Mouse (Mus musculus): ENCODE measurements at regions not wholly inside any gene's neighbourhood (a gene's known extent, or its start where the extent isn't known, plus 50 kb on each side); places are given as distances from the start of the nearest gene placed in this dataset.
A peak's percentile ranks its signal among the peaks of the same experiment; 100 is the strongest.

GRCm38 (mm10) chrX:11657606-11658254 lies 330.1 kb downstream of the H2al1j start:
- DNase-seq: no peak

- peak; percentile 26 to 30 for DNase-seq
These were observed 335.7 kb downstream of the H2al1j start for GRCm38 (mm10) chrX:11663187-11663829.

GRCm38 (mm10) chrX:11664330-11665061 lies 336.9 kb downstream of the H2al1j start:
- peak; percentile 26 to 34 for DNase-seq

- no peak for DNase-seq
These were observed 337.7 kb downstream of the H2al1j start for GRCm38 (mm10) chrX:11665077-11665974.

GRCm38 (mm10) chrX:11666517-11666916 lies 338.9 kb downstream of the H2al1j start:
- DNase-seq: peak in 1 of 2 experiments; percentile 48

- DNase-seq: no peak
These were observed 344.2 kb downstream of the H2al1j start for GRCm38 (mm10) chrX:11671805-11672204.

GRCm38 (mm10) chrX:11678086-11678485 lies 350.5 kb downstream of the H2al1j start:
- no peak for DNase-seq

- no peak for DNase-seq
These were observed 353.7 kb downstream of the H2al1j start for GRCm38 (mm10) chrX:11681274-11681673.

- no peak for DNase-seq
These were observed 362.4 kb downstream of the H2al1j start for GRCm38 (mm10) chrX:11689989-11690405.

GRCm38 (mm10) chrX:11690446-11690845 lies 362.8 kb downstream of the H2al1j start:
- peak in 1 of 2 experiments; percentile 25 for DNase-seq

- DNase-seq: no peak
These were observed 363.4 kb downstream of the H2al1j start for GRCm38 (mm10) chrX:11691019-11691418.

GRCm38 (mm10) chrX:11696565-11696964 lies 368.9 kb downstream of the H2al1j start:
- DNase-seq: no peak

GRCm38 (mm10) chrX:11701095-11701494 lies 373.5 kb downstream of the H2al1j start:
- no peak for DNase-seq

- peak; percentile 9 to 16 for DNase-seq
These were observed 378.4 kb downstream of the H2al1j start for GRCm38 (mm10) chrX:11705851-11706557.

- DNase-seq: no peak
These were observed 379.7 kb downstream of the H2al1j start for GRCm38 (mm10) chrX:11707330-11707729.

GRCm38 (mm10) chrX:11708325-11708724 lies 380.7 kb downstream of the H2al1j start:
- no peak for DNase-seq

GRCm38 (mm10) chrX:11709326-11709725 lies 381.7 kb downstream of the H2al1j start:
- no peak for DNase-seq

- DNase-seq: peak; percentile 77 to 78
These were observed 385.8 kb downstream of the H2al1j start for GRCm38 (mm10) chrX:11713423-11713822.

GRCm38 (mm10) chrX:11716773-11717172 lies 389.2 kb downstream of the H2al1j start:
- no peak for DNase-seq

- DNase-seq: no peak
These were observed 391.2 kb downstream of the H2al1j start for GRCm38 (mm10) chrX:11718778-11719177.

- DNase-seq: no peak
These were observed 392.9 kb downstream of the H2al1j start for GRCm38 (mm10) chrX:11720517-11720916.

GRCm38 (mm10) chrX:11722730-11723129 lies 395.1 kb downstream of the H2al1j start:
- DNase-seq: no peak

Measured in cerebellum, postnatal 14 days (tissue).